Mouse (Mus musculus) embryonic fibroblast, embryonic 13.5 days (primary cell): ENCODE data around the gene Dlg4.

Experiments
- CTCF ChIP-seq: IDR thresholded peaks from 2 replicates; pipeline ENCODE4 v1.5.1; 2011; ENCODE audit warnings: mild to moderate bottlenecking, control low read depth, low read length, moderate library complexity, borderline replicate concordance; ENCODE audit not compliant: insufficient read depth
- POLR2A ChIP-seq: IDR thresholded peaks from 2 replicates; pipeline ENCODE4 v1.6.1; 2011; ENCODE audit warnings: low read depth, mild to moderate bottlenecking, control low read depth, low read length, moderate library complexity

- TF ChIP-seq POLR2A (no peak), CTCF (peak; percentile 94)
Observed at GRCm38 (mm10) chr11:70074379-70075071, 57.8 kb downstream of the Dlg4 start.
